Mouse (Mus musculus): ENCODE results near the gene Cblb.

The Cblb gene

GRCm38 (mm10) chr16:52031091-52031689, at the start of gene Cblb:
TSS of gene Cblb (plus strand) at chr16:52031225.
- in situ Hi-C loops (cut with MboI, MseI), result no loop called here

- in situ Hi-C loops (cut with MboI, MseI), result no loop called here
These were observed 45.6 kb upstream of the Cblb start for GRCm38 (mm10) chr16:51985436-51985835.

GRCm38 (mm10) chr16:51986207-51986606, 44.8 kb upstream of the Cblb start:
- in situ Hi-C loops (cut with MboI, MseI), result no loop called here

- in situ Hi-C loops (cut with MboI, MseI), result no loop called here
These were observed 43.9 kb upstream of the Cblb start for GRCm38 (mm10) chr16:51987085-51987620.

- in situ Hi-C loops (cut with MboI, MseI), result no loop called here
These were observed 43.0 kb upstream of the Cblb start for GRCm38 (mm10) chr16:51988027-51988426.

GRCm38 (mm10) chr16:51989259-51989658, 41.8 kb upstream of the Cblb start:
- in situ Hi-C loops (cut with MboI, MseI), result no loop called here

GRCm38 (mm10) chr16:52000043-52000442, 31.0 kb upstream of the Cblb start:
- in situ Hi-C loops (cut with MboI, MseI), result loop anchor here (25.0 kb wide), 1 partner anchor 688 kb away; no protein-coding TSS in a partner anchor

- in situ Hi-C loops (cut with MboI, MseI), result loop anchor here (25.0 kb wide), 1 partner anchor 688 kb away; no protein-coding TSS in a partner anchor
These were observed 30.2 kb upstream of the Cblb start for GRCm38 (mm10) chr16:52000801-52001200.

GRCm38 (mm10) chr16:52007006-52007405, 24.0 kb upstream of the Cblb start:
- in situ Hi-C loops (cut with MboI, MseI), result loop anchor here (25.0 kb wide), 1 partner anchor 695 kb away; no protein-coding TSS in a partner anchor

- in situ Hi-C loops (cut with MboI, MseI), result loop anchor here (25.0 kb wide), 1 partner anchor 696 kb away; no protein-coding TSS in a partner anchor
These were observed 22.6 kb upstream of the Cblb start for GRCm38 (mm10) chr16:52008471-52008870.

GRCm38 (mm10) chr16:52009421-52009820, 21.6 kb upstream of the Cblb start:
- in situ Hi-C loops (cut with MboI, MseI), result loop anchor here (25.0 kb wide), 1 partner anchor 697 kb away; no protein-coding TSS in a partner anchor

- in situ Hi-C loops (cut with MboI, MseI), result loop anchor here (5.0 to 25.0 kb wide), 4 partner anchors 86 to 832 kb away; no protein-coding TSS in a partner anchor
These were observed 18.0 kb upstream of the Cblb start for GRCm38 (mm10) chr16:52012984-52013383.

- in situ Hi-C loops (cut with MboI, MseI), result loop anchor here (5.0 to 25.0 kb wide), 4 partner anchors 87 to 831 kb away; no protein-coding TSS in a partner anchor
These were observed 17.2 kb upstream of the Cblb start for GRCm38 (mm10) chr16:52013812-52014211.

GRCm38 (mm10) chr16:52023417-52023816, 7.6 kb upstream of the Cblb start:
- in situ Hi-C loops (cut with MboI, MseI), result loop anchor here (25.0 kb wide), 1 partner anchor 711 kb away; no protein-coding TSS in a partner anchor

GRCm38 (mm10) chr16:52027326-52027725, 3.7 kb upstream of the Cblb start:
- in situ Hi-C loops (cut with MboI, MseI), result no loop called here

- in situ Hi-C loops (cut with MboI, MseI), result no loop called here
These were observed 2.0 kb upstream of the Cblb start for GRCm38 (mm10) chr16:52029001-52029400.

GRCm38 (mm10) chr16:52031712-52032251, 757 bp downstream of the Cblb start:
- in situ Hi-C loops (cut with MboI, MseI), result no loop called here

GRCm38 (mm10) chr16:52032376-52033330, 1.6 kb downstream of the Cblb start:
- in situ Hi-C loops (cut with MboI, MseI), result no loop called here

- in situ Hi-C loops (cut with MboI, MseI), result no loop called here
These were observed 2.6 kb downstream of the Cblb start for GRCm38 (mm10) chr16:52033381-52034315.

GRCm38 (mm10) chr16:52034356-52034755, 3.3 kb downstream of the Cblb start:
- in situ Hi-C loops (cut with MboI, MseI), result no loop called here

Measured in regulatory T cell (primary cell).